Mouse (Mus musculus): ENCODE data around the gene Prss41.

GRCm38 (mm10) chr17:23804426-23805085 lies 39.4 kb downstream of the Prss41 start:
- TF ChIP-seq CTCF (IDR thresholded peaks at IDR 0.05; ENCODE audit: low read depth) (no peak), EP300 (IDR thresholded peaks at IDR 0.05; ENCODE audit: low read depth) (no peak)
